8 mouse cellular contexts compared by ENCODE assay signal in the genomic region with DNA sequence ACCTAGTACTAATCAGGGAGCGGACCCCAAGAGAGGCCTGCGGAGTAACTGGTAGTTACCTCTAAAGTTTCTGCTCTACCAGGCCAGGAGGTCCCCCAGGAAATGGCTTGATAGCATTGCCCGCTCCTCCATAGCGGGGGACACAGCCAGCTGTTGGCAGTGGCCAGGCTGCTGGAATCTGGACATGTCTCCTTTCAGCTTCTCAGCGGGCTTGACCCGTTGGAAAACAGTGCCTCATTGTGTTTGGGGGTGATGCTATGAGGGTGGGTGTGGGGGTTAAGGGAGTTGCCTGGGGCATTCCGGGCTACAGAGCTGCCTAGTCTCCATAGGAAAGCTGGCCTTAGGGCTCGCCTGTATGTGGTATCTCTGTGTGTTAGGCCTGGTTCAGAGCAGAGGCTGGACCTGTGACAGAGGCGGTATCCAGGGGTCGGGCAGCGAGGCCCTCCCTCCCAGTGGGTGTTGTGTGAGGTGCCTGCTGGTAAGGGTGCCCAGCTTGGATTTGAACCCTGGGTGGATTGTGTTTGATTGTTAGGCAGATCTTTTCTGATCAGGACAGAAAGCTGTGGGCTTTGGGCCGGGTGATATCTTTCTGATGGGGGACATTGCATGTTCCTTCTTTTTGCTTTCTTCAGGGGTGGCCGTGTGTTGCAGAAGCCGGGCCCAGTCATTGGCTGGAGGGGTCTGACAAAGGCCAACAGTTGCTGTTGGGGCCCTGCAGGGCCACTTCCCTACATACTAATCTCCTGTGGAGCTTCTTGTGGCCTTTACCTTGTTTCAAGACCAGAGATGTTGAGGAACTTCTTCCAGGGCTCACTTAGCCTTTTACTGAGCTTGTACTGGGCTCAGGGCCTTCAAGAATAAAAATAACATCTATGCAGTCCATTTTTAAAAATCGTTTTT. TPM values are rescaled to one million over a fixed set of nuclear protein-coding genes. Genes with fewer than 3 reads are reported as not detected.
A peak's percentile ranks its signal among the peaks of the same experiment; 100 is the strongest.
DNase-seq lines count a peak whose midpoint lies in the region; ATAC-seq and TF ChIP-seq lines count a peak whose summit lies in the region.

No protein-coding gene starts in this region.

- no peak for TF ChIP-seq CTCF in liver, adult 2 months (IDR thresholded peaks at IDR 0.05; ENCODE audit: low read depth, low read length)
- TF ChIP-seq CTCF in embryonic fibroblast, embryonic 13.5 days (IDR thresholded peaks at IDR 0.05; ENCODE audit: borderline replicate concordance, insufficient read depth, low read length) = no peak

- no peak for TF ChIP-seq POLR2A in liver, adult 2 months (IDR thresholded peaks at IDR 0.05; ENCODE audit: extremely low read depth, insufficient read depth, low read length)
- TF ChIP-seq POLR2A in embryonic fibroblast, embryonic 13.5 days (IDR thresholded peaks at IDR 0.05; ENCODE audit: low read depth, low read length) = no peak

- peak overlapping the region; percentile 61 for H3K9ac ChIP-seq in liver, adult 2 months (ENCODE audit: low read depth, low read length)
- 0 out of 2 replicates have a peak overlapping the region, but pooled peaks have one; percentile 10 for H3K9ac ChIP-seq in neural tube, embryonic 12.5 days

- ATAC-seq in neural tube, embryonic 12.5 days (ENCODE audit: low FRiP score, low read depth) = no peak

- H3K4me1 ChIP-seq in liver, adult 2 months (ENCODE audit: control insufficient read depth, insufficient read depth, low read length) = peaks cover 52% of the 10 kb centered on the region
- peaks cover 9% of the 10 kb centered on the region for H3K4me1 ChIP-seq in embryonic fibroblast, embryonic 13.5 days (ENCODE audit: control insufficient read depth, insufficient read depth, low read length)
- peaks cover 64% of the 10 kb centered on the region for H3K4me1 ChIP-seq in limb, embryonic 10.5 days
- H3K4me1 ChIP-seq in neural tube, embryonic 12.5 days = peaks cover 40% of the 10 kb centered on the region

- H3K36me3 ChIP-seq in liver, adult 2 months (ENCODE audit: control insufficient read depth, insufficient read depth, low read length) = no peaks in the 10 kb centered on the region
- H3K36me3 ChIP-seq in limb, embryonic 10.5 days = peaks cover 22% of the 10 kb centered on the region
- no peaks in the 10 kb centered on the region for H3K36me3 ChIP-seq in neural tube, embryonic 12.5 days

- peaks cover 50% of the 10 kb centered on the region for H3K79me2 ChIP-seq in liver, adult 2 months (ENCODE audit: control insufficient read depth, insufficient read depth, low read length)

- DNase-seq in liver, adult 2 months (ENCODE audit: extremely low read depth, low read depth, low spot score) = no peak
- no peak for DNase-seq in liver
- DNase-seq in limb, embryonic 10.5 days (ENCODE audit: low spot score) = no peak
- no peak for DNase-seq in ovary, adult 18-20 months (ENCODE audit: low spot score)
- DNase-seq in cerebellum, postnatal 4 days (ENCODE audit: low spot score in 2 of 2) = no peak
- no peak for DNase-seq in right cerebral cortex, postnatal 4 days

- peak overlapping the region; percentile 88 for H3K4me2 ChIP-seq in neural tube, embryonic 12.5 days (replicated peaks)

- 59% methylated on average over 15 of the region's 15 CpGs for whole genome bisulfite sequencing in liver, adult 2 months
- 79% methylated on average over 15 of the region's 15 CpGs for WGBS in limb, embryonic 10.5 days
- 70% methylated on average over 15 of the region's 15 CpGs for WGBS in neural tube, embryonic 12.5 days

- H3K27ac ChIP-seq in liver, adult 2 months (replicated peaks; ENCODE audit: insufficient read depth, low read depth, low read length) = peak overlapping the region; percentile 67
- H3K27ac ChIP-seq in embryonic fibroblast, embryonic 13.5 days (ENCODE audit: insufficient read depth, low read length) = no peak overlapping the region
- H3K27ac ChIP-seq in limb, embryonic 10.5 days = peak overlapping the region; percentile 71
- no peak overlapping the region for H3K27ac ChIP-seq in neural tube, embryonic 12.5 days

- no peaks in the 10 kb centered on the region for H3K27me3 ChIP-seq in liver, adult 2 months (ENCODE audit: control insufficient read depth, insufficient read depth, low read length)
- H3K27me3 ChIP-seq in limb, embryonic 10.5 days (ENCODE audit: low read depth, poor library complexity, severe bottlenecking) = no peaks in the 10 kb centered on the region
- H3K27me3 ChIP-seq in neural tube, embryonic 12.5 days (replicated peaks) = no peaks in the 10 kb centered on the region

- no peaks in the 10 kb centered on the region for H3K9me3 ChIP-seq in limb, embryonic 10.5 days (replicated peaks)
- no peaks in the 10 kb centered on the region for H3K9me3 ChIP-seq in neural tube, embryonic 12.5 days

- H3K4me3 ChIP-seq in liver, adult 2 months (ENCODE audit: insufficient read depth, low read depth, low read length) = no peak overlapping the region
- H3K4me3 ChIP-seq in embryonic fibroblast, embryonic 13.5 days (ENCODE audit: insufficient read depth, low read length) = 0 out of 2 replicates have a peak overlapping the region, but pooled peaks have one; percentile 8
- H3K4me3 ChIP-seq in limb, embryonic 10.5 days = 0 out of 2 replicates have a peak overlapping the region, but pooled peaks have one; percentile 95
- no peak overlapping the region; the same call in 1 of the 2 replicates for H3K4me3 ChIP-seq in neural tube, embryonic 12.5 days

RNA-seq across cellular contexts. Expression of a gene that starts 3.6 kb away (rescaled TPM):
- total RNA-seq in liver, adult 2 months (2014; rRNA removed) = 10.5 and 15.2 TPM in 2 replicates
- 33.6 and 40.2 TPM in 2 replicates for polyA plus RNA-seq in liver, adult 2 months (2012; rRNA removed)
- polyA plus RNA-seq in embryonic fibroblast, embryonic 13.5 days (2011; ENCODE audit: insufficient read length, low read depth, missing spikeins) = 25.7 and 35.2 TPM in 2 replicates
- polyA plus RNA-seq in limb, embryonic 10.5 days (2016; fragmentation: Nextera tagmentation; extraction: Ambion mirVana) = 36.8 and 45.3 TPM in 2 replicates
- 29.4 and 33.5 TPM in 2 replicates for polyA plus RNA-seq in neural tube, embryonic 12.5 days (2016; fragmentation: Nextera tagmentation; extraction: Ambion mirVana)

RNA-seq across cellular contexts. Expression of a gene that starts 25.5 kb away (rescaled TPM):
- total RNA-seq in liver, adult 2 months (2014; rRNA removed) = 11.5 and 15.0 TPM in 2 replicates
- 26.1 and 26.6 TPM in 2 replicates for polyA plus RNA-seq in liver, adult 2 months (2012; rRNA removed)
- polyA plus RNA-seq in embryonic fibroblast, embryonic 13.5 days (2011; ENCODE audit: insufficient read length, low read depth, missing spikeins) = 12.8 and 18.5 TPM in 2 replicates
- 16.0 and 18.5 TPM in 2 replicates for polyA plus RNA-seq in limb, embryonic 10.5 days (2016; fragmentation: Nextera tagmentation; extraction: Ambion mirVana)
- polyA plus RNA-seq in neural tube, embryonic 12.5 days (2016; fragmentation: Nextera tagmentation; extraction: Ambion mirVana) = 23.8 and 24.9 TPM in 2 replicates

RNA-seq across cellular contexts. Expression of a gene that starts 44.0 kb away (rescaled TPM):
- 0.40 and 2.7 TPM in 2 replicates for total RNA-seq in liver, adult 2 months (2014; rRNA removed)
- not detected in 2 replicates for polyA plus RNA-seq in liver, adult 2 months (2012; rRNA removed)
- not detected in 2 replicates for polyA plus RNA-seq in embryonic fibroblast, embryonic 13.5 days (2011; ENCODE audit: insufficient read length, low read depth, missing spikeins)
- not detected in 2 replicates for polyA plus RNA-seq in limb, embryonic 10.5 days (2016; fragmentation: Nextera tagmentation; extraction: Ambion mirVana)
- polyA plus RNA-seq in neural tube, embryonic 12.5 days (2016; fragmentation: Nextera tagmentation; extraction: Ambion mirVana) = not detected in 2 replicates

RNA-seq across cellular contexts. Expression of a gene that starts 49.2 kb away (rescaled TPM):
- 709 and 835 TPM in 2 replicates for total RNA-seq in liver, adult 2 months (2014; rRNA removed)
- 607 and 623 TPM in 2 replicates for polyA plus RNA-seq in liver, adult 2 months (2012; rRNA removed)
- 3,023 and 3,024 TPM in 2 replicates for polyA plus RNA-seq in embryonic fibroblast, embryonic 13.5 days (2011; ENCODE audit: insufficient read length, low read depth, missing spikeins)
- 1,442 and 1,757 TPM in 2 replicates for polyA plus RNA-seq in limb, embryonic 10.5 days (2016; fragmentation: Nextera tagmentation; extraction: Ambion mirVana)
- polyA plus RNA-seq in neural tube, embryonic 12.5 days (2016; fragmentation: Nextera tagmentation; extraction: Ambion mirVana) = 843 and 890 TPM in 2 replicates

RNA-seq across cellular contexts. Expression of a gene that starts 55.0 kb away (rescaled TPM):
- total RNA-seq in liver, adult 2 months (2014; rRNA removed) = 14.8 and 18.3 TPM in 2 replicates
- 23.2 and 28.8 TPM in 2 replicates for polyA plus RNA-seq in liver, adult 2 months (2012; rRNA removed)
- polyA plus RNA-seq in embryonic fibroblast, embryonic 13.5 days (2011; ENCODE audit: insufficient read length, low read depth, missing spikeins) = 39.5 and 40.7 TPM in 2 replicates
- polyA plus RNA-seq in limb, embryonic 10.5 days (2016; fragmentation: Nextera tagmentation; extraction: Ambion mirVana) = 63.3 and 63.8 TPM in 2 replicates
- 47.1 and 51.9 TPM in 2 replicates for polyA plus RNA-seq in neural tube, embryonic 12.5 days (2016; fragmentation: Nextera tagmentation; extraction: Ambion mirVana)

Comparison
In these comparisons a context has a peak if more than half of its experiments do, and no peak if none do; other contexts are left out.
1. H3K27ac ChIP-seq: peak in liver, adult 2 months (single experiment) and limb, embryonic 10.5 days (single experiment); none in embryonic fibroblast, embryonic 13.5 days (single experiment) and neural tube, embryonic 12.5 days (single experiment).
2. H3K4me3 ChIP-seq: peak in embryonic fibroblast, embryonic 13.5 days (single experiment) and limb, embryonic 10.5 days (single experiment); none in liver, adult 2 months (single experiment) and neural tube, embryonic 12.5 days (single experiment).